Mouse (Mus musculus): ENCODE measurements around the gene Slc2a2. TPM values are rescaled to one million over a fixed set of nuclear protein-coding genes. Genes with fewer than 3 reads are reported as not detected.

Gene Slc2a2
- polyA plus RNA-seq, 1 experiment from 2014 or later, result not detected

DNA sequence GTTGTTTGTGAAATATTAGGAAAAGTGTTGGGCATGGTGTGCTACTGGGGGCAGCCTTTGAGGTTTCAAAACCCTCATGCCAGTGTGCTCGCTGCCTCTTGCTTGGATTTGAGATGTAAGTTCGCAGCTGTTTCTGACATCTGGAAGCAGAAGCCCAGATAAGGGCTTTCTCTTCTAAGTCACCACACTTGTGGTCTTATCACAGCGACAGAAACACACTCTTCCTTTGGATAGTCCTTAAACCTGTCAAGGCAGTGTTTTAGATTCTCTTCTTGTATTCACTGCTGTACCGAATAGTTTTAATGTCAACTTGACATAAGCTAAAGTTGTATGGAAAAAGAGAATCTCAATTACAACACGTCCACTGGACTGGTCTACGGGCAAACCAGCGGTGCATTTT, 77.7 kb downstream of the Slc2a2 start:
- no peak overlapping the region for H3K9ac ChIP-seq (replicated peaks; ENCODE audit: low read length)
- DNase-seq (no peak), ATAC-seq (ENCODE audit: low FRiP score, low TSS enrichment) (no peak)
- no peaks in the 10 kb centered on the region for H3K36me3 ChIP-seq (ENCODE audit: control insufficient read depth, insufficient read depth, low read length)
- H3K27me3 ChIP-seq (ENCODE audit: control insufficient read depth, insufficient read depth, low read length), result no peaks in the 10 kb centered on the region; the same call in 1 of the 2 replicates
- H3K4me3 ChIP-seq (replicated peaks; ENCODE audit: low read depth, low read length), result no peak overlapping the region
- H3K27ac ChIP-seq (replicated peaks; ENCODE audit: low read depth, low read length), result no peak overlapping the region
- no peak overlapping the region for H3K4me2 ChIP-seq (ENCODE audit: low read length)
- H3K9me3 ChIP-seq (ENCODE audit: control insufficient read depth, low read length), result no peaks in the 10 kb centered on the region
- 94% methylated on average over 7 of the region's 7 CpGs for WGBS
- H3K4me1 ChIP-seq (ENCODE audit: control insufficient read depth, insufficient read depth, low read length), result no peaks in the 10 kb centered on the region

DNA sequence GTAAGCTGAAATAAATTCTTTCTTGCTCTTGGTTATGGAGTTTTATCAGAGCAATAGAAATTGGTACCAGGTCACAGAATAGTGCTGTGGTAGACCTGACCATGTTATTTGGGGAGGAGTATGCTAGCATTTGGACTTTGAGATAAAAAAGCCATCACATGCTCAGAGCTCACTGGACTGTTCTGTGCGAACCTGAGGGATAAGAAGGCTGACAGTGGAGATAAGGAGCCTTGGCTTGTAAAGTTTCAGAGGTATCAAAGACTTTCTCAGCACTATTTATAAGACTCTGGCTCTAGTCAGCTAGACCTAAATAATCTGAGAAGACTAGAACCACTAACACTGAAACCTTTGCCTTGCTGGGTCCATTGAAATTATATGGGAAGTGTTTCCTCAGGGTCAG, 78.3 kb downstream of the Slc2a2 start:
- Histone ChIP-seq H3K36me3 (ENCODE audit: control insufficient read depth, insufficient read depth, low read length) (no peaks in the 10 kb centered on the region), H3K4me1 (ENCODE audit: control insufficient read depth, insufficient read depth, low read length) (no peaks in the 10 kb centered on the region), H3K4me3 (replicated peaks; ENCODE audit: low read depth, low read length) (no peak overlapping the region), H3K27ac (replicated peaks; ENCODE audit: low read depth, low read length) (no peak overlapping the region), H3K4me2 (ENCODE audit: low read length) (no peak overlapping the region), H3K27me3 (ENCODE audit: control insufficient read depth, insufficient read depth, low read length) (no peaks in the 10 kb centered on the region; the same call in 1 of the 2 replicates), H3K9ac (replicated peaks; ENCODE audit: low read length) (no peak overlapping the region), H3K9me3 (ENCODE audit: control insufficient read depth, low read length) (no peaks in the 10 kb centered on the region)
- WGBS, result 84% methylated on average over 1 of the region's 1 CpGs
- ATAC-seq (ENCODE audit: low FRiP score, low TSS enrichment) (no peak), DNase-seq (no peak)

DNA sequence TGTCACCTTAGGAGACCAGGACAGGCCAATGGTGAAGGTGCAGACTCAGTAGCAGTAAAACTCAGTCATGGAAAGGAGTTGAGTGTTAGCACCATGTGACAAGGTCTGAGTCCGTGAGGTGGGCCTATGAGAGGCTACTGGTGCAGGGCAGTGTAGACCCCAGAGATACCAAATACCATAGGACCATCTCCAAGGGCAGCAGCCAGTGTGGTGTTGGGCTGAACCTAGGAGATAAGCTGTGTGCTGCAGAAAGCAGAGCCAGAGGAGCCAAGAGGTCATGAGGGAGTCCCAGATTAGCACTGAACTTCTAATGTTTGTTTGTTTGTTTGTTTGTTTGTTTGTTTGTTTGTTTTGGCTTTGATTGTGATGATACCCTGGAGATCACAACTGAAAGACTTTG, 78.8 kb downstream of the Slc2a2 start:
- H3K9ac ChIP-seq (replicated peaks; ENCODE audit: low read length), result no peak overlapping the region
- no peaks in the 10 kb centered on the region for H3K4me1 ChIP-seq (ENCODE audit: control insufficient read depth, insufficient read depth, low read length)
- ATAC-seq (ENCODE audit: low FRiP score, low TSS enrichment) (no peak), DNase-seq (no peak)
- H3K4me2 ChIP-seq (ENCODE audit: low read length), result no peak overlapping the region
- H3K27me3 ChIP-seq (ENCODE audit: control insufficient read depth, insufficient read depth, low read length), result no peaks in the 10 kb centered on the region; the same call in 1 of the 2 replicates
- H3K4me3 ChIP-seq (replicated peaks; ENCODE audit: low read depth, low read length), result no peak overlapping the region
- WGBS, result 76% methylated on average over 1 of the region's 1 CpGs
- H3K9me3 ChIP-seq (ENCODE audit: control insufficient read depth, low read length), result no peaks in the 10 kb centered on the region
- no peak overlapping the region for H3K27ac ChIP-seq (replicated peaks; ENCODE audit: low read depth, low read length)
- H3K36me3 ChIP-seq (ENCODE audit: control insufficient read depth, insufficient read depth, low read length), result no peaks in the 10 kb centered on the region

DNA sequence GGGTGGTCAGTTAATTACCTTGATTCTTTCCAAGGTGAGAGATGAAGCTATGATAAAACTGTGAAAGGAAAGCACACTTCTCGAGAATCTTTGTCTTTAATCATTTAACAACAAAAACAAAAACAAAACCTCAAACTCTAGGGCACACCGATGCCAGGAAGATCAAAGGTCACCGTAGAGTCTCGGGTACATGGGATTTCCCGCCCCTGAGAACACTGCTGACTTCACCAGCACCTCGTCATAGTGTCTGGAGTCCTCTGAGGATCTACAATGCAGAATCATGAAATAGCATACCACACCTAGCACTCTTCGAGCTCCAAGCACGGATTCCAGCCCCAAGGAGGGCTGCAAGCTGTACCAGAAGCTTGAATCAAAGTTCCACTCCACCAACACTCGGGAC, 82.8 kb downstream of the Slc2a2 start:
- H3K9ac ChIP-seq (replicated peaks; ENCODE audit: low read length), result no peak overlapping the region; the same call in 1 of the 2 replicates
- 75% methylated on average over 9 of the region's 9 CpGs for WGBS

More for the DNA sequence above, 82.8 kb downstream of the Slc2a2 start:
- Histone ChIP-seq H3K4me3 (replicated peaks; ENCODE audit: low read depth, low read length) (peak overlapping the region; percentile 75; the same call in 1 of the 2 replicates), H3K9me3 (ENCODE audit: control insufficient read depth, low read length) (no peaks in the 10 kb centered on the region), H3K4me1 (ENCODE audit: control insufficient read depth, insufficient read depth, low read length) (no peaks in the 10 kb centered on the region), H3K4me2 (ENCODE audit: low read length) (peak overlapping the region; percentile 98), H3K36me3 (ENCODE audit: control insufficient read depth, insufficient read depth, low read length) (0 out of 2 replicates have a peak, but pooled peaks cover 4% of the 10 kb centered on the region), H3K27ac (replicated peaks; ENCODE audit: low read depth, low read length) (no peak overlapping the region), H3K27me3 (ENCODE audit: control insufficient read depth, insufficient read depth, low read length) (no peaks in the 10 kb centered on the region; the same call in 1 of the 2 replicates)
- DNase-seq, result no peak
- ATAC-seq (ENCODE audit: low FRiP score, low TSS enrichment), result no peak; the same call in 1 of the 2 replicates

Other genes starting within 250 kb of the Slc2a2 start
- gene Eif5a2, start 83.4 kb downstream of the Slc2a2 start, polyA plus RNA-seq (2014; fragmentation: Nextera tagmentation; extraction: Ambion mirVana), result 11.9 and 15.0 TPM in 2 replicates
- 267 and 312 TPM in 2 replicates for gene Rpl22l1, start 107.5 kb downstream of the Slc2a2 start, polyA plus RNA-seq (2014; fragmentation: Nextera tagmentation; extraction: Ambion mirVana)
- not detected in 2 replicates for gene Gm1527, start 194.7 kb downstream of the Slc2a2 start, polyA plus RNA-seq (2014; fragmentation: Nextera tagmentation; extraction: Ambion mirVana)

Data from midbrain, embryonic 14.5 days (tissue).